17 mouse cellular contexts compared by ENCODE assay signal in genomic region chr8:124240932-124241331, GRCm38 (mm10). TPM values are rescaled to one million over a fixed set of nuclear protein-coding genes. Genes with fewer than 3 reads are reported as not detected.
DNase-seq lines count a peak whose midpoint lies in the region; ATAC-seq lines count a peak whose summit lies in the region.
"Had no signal": no experiment of that assay in that cellular context is flagged by ENCODE, and none has a peak within 500 bp of the region (broad histone marks: within the 10 kb centered on the region; RNA-seq: fewer than 3 reads in every experiment).

No protein-coding gene starts in this region.

- H3K4me1 ChIP-seq in kidney, embryonic 16.5 days (ENCODE audit: insufficient read depth, low read length), result peaks cover 15% of the 10 kb centered on the region; the same call in 1 of the 2 replicates
- peaks cover 17% of the 10 kb centered on the region for H3K4me1 ChIP-seq in hindbrain, embryonic 16.5 days (ENCODE audit: control insufficient read depth, insufficient read depth, low read depth, low read length)
- H3K4me1 ChIP-seq in midbrain, embryonic 14.5 days (ENCODE audit: control insufficient read depth, insufficient read depth, low read length), result peaks cover 22% of the 10 kb centered on the region

- H3K4me3 ChIP-seq in kidney, embryonic 16.5 days (ENCODE audit: low read length), result no peak overlapping the region
- no peak overlapping the region for H3K4me3 ChIP-seq in hindbrain, embryonic 16.5 days (ENCODE audit: low read length)
- no peak overlapping the region for H3K4me3 ChIP-seq in midbrain, embryonic 14.5 days (replicated peaks; ENCODE audit: low read depth, low read length)
- H3K4me3 ChIP-seq: embryonic facial prominence, embryonic 13.5 days; limb, embryonic 12.5 days; lung, embryonic 15.5 days had no signal

- peaks cover 10% of the 10 kb centered on the region; the same call in 1 of the 2 replicates for H3K9me3 ChIP-seq in kidney, embryonic 16.5 days (ENCODE audit: low read length)
- H3K9me3 ChIP-seq in hindbrain, embryonic 16.5 days (ENCODE audit: control insufficient read depth, low read length), result peaks cover 2% of the 10 kb centered on the region; the same call in 1 of the 2 replicates
- no peaks in the 10 kb centered on the region for H3K9me3 ChIP-seq in midbrain, embryonic 14.5 days (ENCODE audit: control insufficient read depth, low read length)
- H3K9me3 ChIP-seq: lung, embryonic 15.5 days had no signal

- 52% methylated on average over 8 of the region's 8 CpGs for WGBS in kidney, embryonic 16.5 days
- 60% methylated on average over 8 of the region's 8 CpGs for WGBS in hindbrain, embryonic 16.5 days
- WGBS in midbrain, embryonic 14.5 days, result 80% methylated on average over 8 of the region's 8 CpGs

- ATAC-seq in kidney, embryonic 16.5 days (ENCODE audit: low FRiP score, low TSS enrichment), result no peak
- peak; percentile 61 for ATAC-seq in granulocyte monocyte progenitor cell, adult 5-6 weeks (replicated peaks; ENCODE audit: poor library complexity, severe bottlenecking)
- ATAC-seq in hindbrain, embryonic 16.5 days, result no peak
- ATAC-seq in midbrain, embryonic 14.5 days (ENCODE audit: low FRiP score, low TSS enrichment), result no peak
- ATAC-seq: forebrain, postnatal 0 days; Patski had no signal

- H3K27me3 ChIP-seq in kidney, embryonic 16.5 days (ENCODE audit: insufficient read depth, low read length), result no peaks in the 10 kb centered on the region
- no peaks in the 10 kb centered on the region for H3K27me3 ChIP-seq in hindbrain, embryonic 16.5 days (replicated peaks; ENCODE audit: control insufficient read depth, insufficient read depth, low read length)
- no peaks in the 10 kb centered on the region for H3K27me3 ChIP-seq in midbrain, embryonic 14.5 days (ENCODE audit: control insufficient read depth, insufficient read depth, low read length)
- H3K27me3 ChIP-seq: embryonic facial prominence, embryonic 13.5 days; limb, embryonic 12.5 days; lung, embryonic 15.5 days; Patski had no signal

- H3K4me2 ChIP-seq in kidney, embryonic 16.5 days (replicated peaks; ENCODE audit: low read depth, low read length), result no peak overlapping the region
- no peak overlapping the region for H3K4me2 ChIP-seq in hindbrain, embryonic 16.5 days (ENCODE audit: low read length)
- no peak overlapping the region for H3K4me2 ChIP-seq in midbrain, embryonic 14.5 days (ENCODE audit: low read length)
- H3K4me2 ChIP-seq: embryonic facial prominence, embryonic 13.5 days; limb, embryonic 12.5 days; lung, embryonic 15.5 days had no signal

- no peak overlapping the region for H3K9ac ChIP-seq in kidney, embryonic 16.5 days (replicated peaks; ENCODE audit: low read length)
- H3K9ac ChIP-seq in hindbrain, embryonic 16.5 days (ENCODE audit: low read depth, low read length), result 0 out of 2 replicates have a peak overlapping the region, but pooled peaks have one; percentile 14
- H3K9ac ChIP-seq in midbrain, embryonic 14.5 days (replicated peaks; ENCODE audit: low read length), result no peak overlapping the region
- H3K9ac ChIP-seq: embryonic facial prominence, embryonic 13.5 days; forebrain, postnatal 0 days; limb, embryonic 12.5 days had no signal

- DNase-seq in kidney, postnatal 10 days, result peak; percentile 5
- DNase-seq in midbrain, embryonic 14.5 days, result no peak
- DNase-seq in urinary bladder, postnatal 36 days (ENCODE audit: low spot score in 2 of 2), result no peak
- DNase-seq in right cerebral cortex, adult 18-20 months, result no peak
- DNase-seq: adrenal gland, adult 8-10 months; cerebellum, postnatal 10 days; forebrain, postnatal 0 days; gastrocnemius, postnatal 14 days; kidney, adult 8-10 months; thymus, postnatal 4 days had no signal

- H3K27ac ChIP-seq in kidney, embryonic 16.5 days (ENCODE audit: low read length), result no peak overlapping the region
- H3K27ac ChIP-seq in hindbrain, embryonic 16.5 days (ENCODE audit: low read depth, low read length), result no peak overlapping the region
- H3K27ac ChIP-seq in midbrain, embryonic 14.5 days (replicated peaks; ENCODE audit: low read depth, low read length), result 0 out of 2 replicates have a peak overlapping the region, but pooled peaks have one; percentile 49
- H3K27ac ChIP-seq: embryonic facial prominence, embryonic 13.5 days; limb, embryonic 12.5 days; lung, embryonic 15.5 days had no signal

- H3K36me3 ChIP-seq in kidney, embryonic 16.5 days (ENCODE audit: insufficient read depth, low read length), result peaks cover 11% of the 10 kb centered on the region; the same call in 1 of the 2 replicates
- no peaks in the 10 kb centered on the region for H3K36me3 ChIP-seq in hindbrain, embryonic 16.5 days (ENCODE audit: control insufficient read depth, insufficient read depth, low read length)
- no peaks in the 10 kb centered on the region; the same call in 1 of the 2 replicates for H3K36me3 ChIP-seq in midbrain, embryonic 14.5 days (ENCODE audit: control insufficient read depth, insufficient read depth, low read length)
- H3K36me3 ChIP-seq: lung, embryonic 15.5 days had no signal

RNA-seq across cellular contexts. Expression of gene Galnt2, which starts 9.7 kb away (rescaled TPM):
- polyA plus RNA-seq in kidney, embryonic 16.5 days (2015; fragmentation: Nextera tagmentation; extraction: Ambion mirVana), result 47.0 and 47.1 TPM in 2 replicates
- 25.6 and 48.0 TPM in 2 replicates for total RNA-seq in granulocyte monocyte progenitor cell, adult 5-6 weeks (2014; fragmentation: Nextera tagmentation)
- total RNA-seq in granulocyte monocyte progenitor cell, adult 5-6 weeks (2017), result 20.4 and 32.7 TPM in 2 replicates
- 33.8 and 40.2 TPM in 2 replicates for polyA plus RNA-seq in hindbrain, embryonic 16.5 days (2015; fragmentation: Nextera tagmentation; extraction: Ambion mirVana)
- polyA plus RNA-seq in midbrain, embryonic 14.5 days (2014; fragmentation: Nextera tagmentation; extraction: Ambion mirVana), result 65.8 and 70.1 TPM in 2 replicates
